Mouse (Mus musculus) heart, adult 11 months (tissue): ENCODE results near the gene Dicer1.

Experiments used
- DNase-seq: peaks from one replicate; pipeline ENCODE4 v3.0.0; 2022

The Dicer1 gene

DNA sequence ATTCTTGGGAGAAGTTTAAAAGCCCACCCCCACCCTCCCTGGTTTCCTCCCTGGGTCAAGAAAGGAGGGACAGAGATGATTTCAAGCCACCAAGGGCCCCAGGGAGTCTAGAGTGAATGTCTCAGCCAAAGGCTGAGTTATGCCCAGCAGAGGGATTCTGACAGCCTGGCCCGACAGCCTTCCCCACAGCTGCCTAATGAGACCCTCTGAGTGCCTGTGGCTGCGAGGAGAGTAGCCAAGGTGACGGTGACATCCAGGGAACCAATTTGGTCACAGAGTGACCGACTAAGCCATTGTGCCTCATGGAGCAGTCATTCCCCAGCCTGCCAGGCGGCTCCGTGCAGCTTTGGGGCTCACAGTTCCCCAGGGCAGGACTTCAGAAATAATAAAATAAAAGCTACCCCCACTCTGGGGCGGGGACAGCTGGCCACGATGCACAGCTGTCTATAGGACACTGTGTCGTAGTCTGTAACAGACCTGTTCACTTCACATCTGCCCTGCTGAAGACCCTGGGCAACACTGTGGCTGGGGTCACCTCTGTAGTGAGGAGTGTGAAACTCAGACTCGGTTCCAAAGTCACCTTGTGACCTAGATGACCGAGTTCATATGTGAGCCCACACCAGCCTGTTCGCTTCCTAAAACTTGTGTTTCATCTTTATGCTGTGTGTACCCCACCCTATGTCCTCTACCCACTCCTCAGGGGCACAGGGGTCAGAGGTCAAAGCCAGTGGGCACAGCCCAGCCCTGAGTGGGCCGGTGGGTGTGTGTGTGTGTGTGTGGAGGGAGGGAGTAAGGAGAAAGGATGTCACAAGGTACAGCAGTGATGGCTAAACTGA, 75.0 kb downstream of the Dicer1 start:
- DNase-seq = no peak

DNA sequence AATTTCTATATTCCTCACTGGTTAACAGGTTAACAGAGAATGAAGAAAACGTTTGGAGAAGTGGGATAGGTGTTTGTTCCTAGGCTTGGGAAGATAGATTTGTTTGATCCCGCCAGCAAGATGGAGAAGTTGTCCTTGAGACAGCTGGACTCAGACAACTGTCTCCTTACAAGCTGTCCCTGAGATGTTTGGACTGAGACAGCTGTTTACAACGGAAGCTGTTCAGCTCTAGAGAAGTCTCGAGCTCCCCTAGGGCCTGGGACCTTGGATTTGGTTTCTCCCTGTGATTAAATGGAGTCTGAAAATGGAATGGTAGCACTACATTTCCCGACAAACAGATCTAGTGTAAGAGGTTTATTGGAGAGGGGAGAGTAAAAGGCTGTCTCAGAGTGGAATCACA, 78.8 kb downstream of the Dicer1 start:
- no peak for DNase-seq

DNA sequence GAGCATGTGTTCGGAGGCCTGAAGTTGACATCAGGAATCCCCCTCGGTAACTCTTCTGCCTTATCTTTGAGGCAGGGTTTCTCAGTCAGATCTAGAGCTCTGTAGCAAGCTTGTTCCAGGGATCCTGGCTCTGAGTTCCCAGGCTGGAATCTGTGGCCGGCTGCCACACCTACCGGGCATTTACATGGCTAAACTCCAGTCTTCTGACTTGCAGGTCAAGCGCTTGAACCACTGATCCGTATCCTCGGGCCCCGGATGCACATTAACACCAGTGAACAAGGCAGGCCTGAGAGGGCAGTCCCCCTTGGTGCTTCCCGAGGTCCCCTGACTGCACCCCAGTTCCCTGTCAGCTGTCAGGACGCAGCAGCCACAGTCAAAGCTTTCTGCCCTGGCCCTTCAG, 79.3 kb downstream of the Dicer1 start:
- no peak for DNase-seq

DNA sequence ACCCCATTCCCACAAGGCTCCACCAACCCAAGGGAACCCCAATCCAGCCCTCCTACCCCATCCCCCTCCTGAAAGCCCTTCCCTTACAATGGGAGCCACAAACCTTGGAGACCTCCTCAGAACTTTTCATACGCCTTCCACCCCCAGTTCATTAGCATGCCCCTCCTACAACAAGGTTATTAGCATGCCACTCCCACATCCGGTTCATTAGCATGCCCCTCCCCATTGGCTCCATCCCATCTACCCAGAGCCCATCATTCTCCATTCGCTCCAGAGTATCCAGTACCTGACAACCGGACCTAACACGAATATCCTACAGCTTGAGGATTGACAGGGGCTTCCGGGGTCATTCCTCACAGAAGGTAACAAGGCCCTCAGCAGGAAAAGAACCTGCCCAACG, 83.9 kb downstream of the Dicer1 start:
- no peak for DNase-seq

DNA sequence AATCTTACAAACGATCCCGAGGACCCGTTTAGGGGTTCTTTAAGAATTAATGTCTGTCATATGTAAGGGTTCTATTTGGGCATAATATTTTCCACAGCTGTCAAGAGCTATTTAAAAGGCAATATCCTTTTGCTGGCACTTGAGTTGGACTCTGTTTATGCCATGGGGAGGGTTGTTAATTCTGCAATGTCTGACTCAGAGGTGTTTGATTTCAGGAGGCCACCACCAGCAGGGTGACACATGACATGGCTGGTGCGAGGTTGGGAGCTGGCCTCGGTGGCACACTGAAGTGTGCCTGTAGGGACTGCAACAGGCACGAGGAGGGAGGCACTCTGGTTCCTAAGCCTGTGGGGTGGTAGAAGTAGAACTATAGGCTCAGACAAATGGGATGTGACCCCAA, 85.8 kb downstream of the Dicer1 start:
- DNase-seq = no peak

DNA sequence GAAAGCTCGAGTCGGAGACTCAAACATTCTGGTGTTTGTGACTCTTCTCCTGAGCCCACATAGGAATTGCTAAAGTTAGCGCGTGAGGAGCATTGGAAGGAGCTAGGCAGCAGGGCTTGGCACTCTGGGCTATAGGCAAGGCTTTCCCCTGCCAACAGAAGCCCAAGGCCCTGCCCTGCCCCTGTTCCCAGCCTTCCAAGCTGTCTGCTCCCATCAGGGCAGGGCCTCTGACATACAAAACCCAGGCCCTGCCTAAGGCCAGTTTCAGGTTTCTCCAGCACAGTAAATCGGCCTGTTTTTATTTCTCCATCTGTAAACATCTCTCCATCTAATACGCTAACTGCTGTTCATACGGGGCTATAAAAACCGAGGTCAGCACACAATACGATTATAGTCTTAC, 86.2 kb downstream of the Dicer1 start:
- DNase-seq = no peak

DNA sequence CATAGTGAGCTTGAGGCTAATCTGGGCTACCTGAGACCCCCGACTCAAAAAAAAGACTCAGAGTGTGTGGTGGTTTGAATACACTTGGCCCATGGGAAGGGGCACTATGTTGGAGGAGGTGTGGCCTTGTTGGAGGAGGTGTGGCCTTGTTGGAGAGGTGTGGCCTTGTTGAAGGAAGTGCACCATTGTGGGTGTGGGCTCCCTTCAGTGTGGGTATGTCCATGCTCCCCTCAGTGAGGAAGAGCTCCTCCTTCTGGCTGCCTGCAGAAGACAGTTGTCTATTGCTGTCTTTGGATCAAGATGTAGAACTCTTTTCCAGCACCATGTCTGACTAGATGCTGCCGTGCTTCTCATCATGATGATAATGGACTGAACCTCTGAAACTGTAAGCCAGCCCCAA, 95.6 kb downstream of the Dicer1 start:
- no peak for DNase-seq

DNA sequence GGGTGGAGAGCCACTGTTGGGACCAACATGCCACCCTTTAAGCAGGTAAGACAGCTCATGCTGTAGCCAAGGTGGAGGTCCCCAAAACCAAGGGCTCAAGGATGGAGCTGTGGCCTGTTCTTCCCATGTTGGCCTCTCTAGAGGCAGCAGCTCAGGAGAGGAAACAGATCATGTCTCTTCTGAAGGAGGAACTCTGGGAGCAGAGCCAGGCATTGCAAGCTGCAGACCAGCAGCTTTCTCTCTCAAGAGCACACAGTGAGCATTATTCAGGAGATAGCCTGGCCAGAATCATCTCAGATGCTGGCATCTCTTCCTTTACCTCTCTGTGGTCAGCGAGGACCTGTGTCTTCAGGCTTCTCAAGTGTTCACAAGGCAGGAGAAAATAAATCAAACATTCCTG, 96.7 kb downstream of the Dicer1 start:
- no peak for DNase-seq

DNA sequence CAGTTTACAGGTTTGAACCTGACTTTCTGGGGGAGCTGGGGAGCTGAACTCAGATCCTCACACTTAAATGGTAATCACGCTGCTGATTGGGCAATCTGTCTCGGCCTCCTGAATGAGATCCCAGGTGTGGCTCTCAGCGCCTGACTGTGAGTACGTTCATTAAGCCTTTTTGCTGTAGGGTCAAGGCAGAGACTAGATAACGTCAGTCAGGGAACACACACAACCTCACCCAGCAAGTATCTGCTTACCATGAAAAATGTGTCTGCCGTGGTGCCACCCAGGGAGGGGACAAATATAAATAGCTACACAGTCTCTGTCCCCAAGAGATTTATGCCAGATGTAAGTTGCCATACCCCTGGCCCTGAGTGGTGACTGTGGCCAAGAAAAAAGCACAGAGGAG, 99.7 kb downstream of the Dicer1 start:
- DNase-seq = no peak

DNA sequence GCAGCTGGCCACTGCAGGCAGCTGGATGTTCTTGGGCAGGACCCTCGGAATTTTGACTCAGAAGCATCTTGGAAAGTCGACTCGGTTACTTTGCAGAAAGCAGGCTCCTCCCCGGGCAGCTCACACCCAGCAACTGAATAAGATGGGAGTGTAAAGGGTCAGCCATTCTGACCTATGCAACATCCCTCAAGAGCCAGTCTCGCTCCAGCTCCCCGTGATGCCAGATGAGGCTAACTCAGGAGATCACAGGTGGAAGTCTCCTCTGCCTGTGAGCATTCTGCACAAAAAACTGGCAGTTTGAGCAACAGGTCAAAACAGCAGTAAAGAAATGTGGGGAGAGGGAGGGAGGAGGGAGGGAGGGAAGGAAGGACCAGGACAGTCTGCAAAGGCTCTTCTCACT, 100.5 kb downstream of the Dicer1 start:
- no peak for DNase-seq

DNA sequence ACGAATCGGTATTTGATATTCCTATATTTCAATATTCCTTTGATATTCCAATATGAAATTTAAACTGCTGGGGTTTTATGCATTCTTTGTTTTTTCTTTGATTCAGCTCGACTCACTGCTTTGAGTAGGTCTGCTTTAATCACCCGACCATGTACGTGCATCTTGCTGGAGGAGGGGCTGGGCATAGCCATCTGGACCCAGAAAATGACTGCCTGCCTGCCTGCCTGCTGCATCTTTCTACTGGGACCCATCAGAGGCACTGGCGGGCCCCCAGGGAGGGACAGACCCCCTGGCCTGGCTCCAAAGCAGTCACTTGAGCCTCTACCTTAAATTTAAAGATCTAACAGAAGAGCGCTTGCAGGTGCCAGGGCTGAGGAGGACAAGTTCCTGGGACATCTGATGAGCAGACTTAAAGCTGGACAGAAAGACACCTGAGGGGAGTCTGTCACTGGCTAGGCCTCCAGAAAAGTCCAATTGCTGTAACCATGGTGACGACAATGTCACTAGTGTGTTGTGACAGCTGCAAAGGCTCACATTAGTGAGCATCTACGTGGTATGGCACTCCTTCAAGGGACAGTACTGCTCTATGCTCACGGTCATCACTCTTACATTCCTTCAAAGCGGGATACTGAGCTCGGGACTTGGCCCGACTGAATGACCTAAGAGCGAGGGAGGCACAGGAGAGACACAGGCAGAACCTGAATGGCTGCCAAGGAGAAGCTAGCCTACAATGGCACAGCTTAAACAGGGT, 101.1 kb downstream of the Dicer1 start:
- no peak for DNase-seq

DNA sequence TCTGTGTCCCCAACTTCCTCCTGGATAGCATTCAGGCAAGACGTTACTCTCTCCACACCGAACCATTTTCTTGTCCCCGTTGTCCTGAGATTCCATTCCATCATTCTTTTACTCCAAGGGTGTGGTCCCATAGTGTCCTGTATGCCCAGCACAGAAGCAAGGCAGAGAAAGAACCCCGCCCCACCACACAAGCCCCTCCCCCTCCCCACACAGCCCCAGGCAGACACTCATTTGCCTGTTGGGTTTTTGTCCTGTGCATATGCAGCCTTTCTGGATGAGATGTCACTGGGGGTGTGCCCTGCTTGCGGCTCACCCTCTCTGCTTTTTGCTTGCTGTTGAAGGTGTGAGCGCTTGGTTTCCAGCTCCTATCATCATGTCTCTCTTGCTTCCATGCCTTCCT, 103.4 kb downstream of the Dicer1 start:
- no peak for DNase-seq

DNA sequence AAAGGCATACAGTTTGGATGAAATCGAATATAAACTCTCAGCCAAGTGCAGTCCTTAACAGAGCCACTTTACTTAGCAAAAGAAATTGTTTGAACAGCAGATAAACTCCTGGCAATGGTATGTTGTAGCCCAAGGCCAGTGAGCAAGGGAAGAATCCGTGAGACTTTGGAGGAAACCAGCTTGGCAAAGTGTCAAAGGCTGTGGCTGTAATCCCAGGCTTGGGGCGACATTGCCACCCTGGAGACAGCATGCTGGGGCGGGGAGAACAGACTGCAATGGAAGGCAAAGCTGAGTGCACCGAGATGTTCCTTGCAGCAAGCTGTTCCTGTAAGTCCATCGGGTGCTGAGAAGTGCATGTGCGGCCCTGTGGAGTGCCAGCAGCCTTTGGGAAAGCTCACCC, 109.4 kb downstream of the Dicer1 start:
- no peak for DNase-seq

DNA sequence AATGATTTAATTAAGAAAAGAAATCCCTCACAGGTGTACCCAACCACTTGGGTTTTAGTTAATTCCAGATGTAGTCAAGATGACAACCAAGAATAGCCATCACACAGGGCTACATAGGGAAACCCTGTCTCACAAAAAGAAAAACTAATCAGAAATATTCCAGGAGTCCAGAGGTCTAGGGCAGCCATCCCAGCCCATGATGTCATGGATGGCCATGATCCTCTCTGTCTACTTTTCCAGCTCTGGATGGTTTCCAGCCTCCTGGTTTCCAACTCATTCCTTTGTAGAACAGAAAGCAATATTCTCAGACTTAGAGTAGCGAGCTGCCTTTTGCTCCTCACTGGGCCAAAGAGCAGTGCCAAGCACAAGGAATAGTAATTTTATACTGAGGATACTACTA, 110.8 kb downstream of the Dicer1 start:
- DNase-seq = peak; percentile 95

DNA sequence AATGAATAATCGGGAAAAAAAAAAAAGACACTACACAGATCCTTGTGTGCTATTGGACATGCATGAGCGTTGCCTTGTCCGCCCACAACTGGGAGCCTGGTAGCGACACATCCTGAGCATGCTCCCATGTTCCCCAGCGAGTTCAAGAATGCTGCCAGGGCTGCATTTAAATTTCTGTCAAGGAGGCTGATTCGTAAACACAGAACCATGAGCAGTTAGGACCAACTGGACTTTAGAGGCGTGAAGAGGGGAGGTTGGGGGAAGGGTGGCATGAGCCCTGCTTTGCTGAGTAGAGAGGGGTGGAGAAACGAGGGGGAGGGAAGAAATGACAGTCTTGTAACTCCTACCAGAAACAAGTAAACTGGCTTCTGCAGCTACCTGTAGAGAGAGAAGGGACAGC, 113.6 kb downstream of the Dicer1 start:
- DNase-seq = no peak
